Mouse (Mus musculus): ENCODE results near the gene Poldip3. TPM values are rescaled to one million over a fixed set of nuclear protein-coding genes. Genes with fewer than 3 reads are reported as not detected.

Poldip3 gene
- polyA plus RNA-seq, 1 experiment from 2014 or later = 88.6 TPM

DNA sequence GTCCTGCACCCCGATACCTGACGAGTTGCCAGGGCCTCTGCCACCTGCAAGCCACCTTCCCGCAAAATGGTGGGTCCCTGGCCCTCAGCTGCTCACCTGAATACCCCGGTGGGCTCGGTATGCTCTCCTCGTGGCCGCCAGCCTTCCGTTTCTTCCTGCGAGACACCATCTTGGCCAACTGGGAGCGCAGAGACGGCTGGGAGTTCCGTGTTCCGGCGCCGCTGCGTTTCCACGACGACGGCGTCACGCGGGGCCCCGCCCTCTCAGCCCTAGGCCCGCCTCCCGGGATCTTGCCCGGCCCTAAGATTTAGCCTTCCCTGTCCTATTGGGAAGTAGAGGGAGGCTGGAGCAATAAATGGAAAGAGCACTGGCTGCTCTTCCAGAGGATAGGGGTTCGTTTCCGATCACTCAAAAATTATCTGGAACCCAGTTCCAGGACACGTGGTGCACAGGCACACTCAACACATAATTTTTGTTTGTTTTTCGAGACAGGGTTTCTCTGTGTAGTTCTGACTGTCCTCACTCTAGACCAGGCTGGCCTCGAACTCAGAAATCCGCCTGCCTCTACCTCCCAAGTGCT lies 26.5 kb downstream of the Poldip3 start, which contains the start of gene Rrp7a:
Gene Rrp7a (minus strand): TSS at position 236 of the 580 bp plus-strand sequence.
- peaks cover 4% of the 10 kb centered on the region; the same call in 1 of the 2 replicates for H3K4me1 ChIP-seq (replicated peaks; ENCODE audit: insufficient read depth, low read length)
- peak; percentile 89 for ATAC-seq (replicated peaks; ENCODE audit: low FRiP score, low read depth)
- peak; percentile 93 for DNase-seq (ENCODE audit: low spot score)
- H3K9ac ChIP-seq (ENCODE audit: low read depth, low read length) = peak within 1 kb of the TSS; percentile 63
- peak within 1 kb of the TSS; percentile 84 for H3K4me2 ChIP-seq (ENCODE audit: low read length)
- H3K27ac ChIP-seq = peak within 1 kb of the TSS; percentile 82
- TF ChIP-seq CTCF (IDR thresholded peaks at IDR 0.05; ENCODE audit: low read depth) = no peak
- no peaks in the 10 kb centered on the region for H3K9me3 ChIP-seq (replicated peaks; ENCODE audit: low read length)
- H3K4me3 ChIP-seq (replicated peaks; ENCODE audit: low read depth, low read length) = peak within 1 kb of the TSS; percentile 91
- peaks cover 32% of the 10 kb centered on the region for H3K36me3 ChIP-seq (ENCODE audit: insufficient read depth, low read length)
- no peaks in the 10 kb centered on the region for H3K27me3 ChIP-seq (ENCODE audit: insufficient read depth, low read length)
- WGBS = 9% methylated on average over 32 of the region's 32 CpGs

GRCm38 (mm10) chr15:83121709-83122565 lies 27.2 kb downstream of the Poldip3 start:
- H3K27me3 ChIP-seq (ENCODE audit: insufficient read depth, low read length) = no peaks in the 10 kb centered on the region
- H3K9ac ChIP-seq (ENCODE audit: low read depth, low read length) = peak overlapping the region; percentile 63
- peak overlapping the region; percentile 91 for H3K4me3 ChIP-seq (replicated peaks; ENCODE audit: low read depth, low read length)
- H3K27ac ChIP-seq = peak overlapping the region; percentile 82
- DNase-seq (ENCODE audit: low spot score) (peak; percentile 63), ATAC-seq (replicated peaks; ENCODE audit: low FRiP score, low read depth) (peak; percentile 15; the same call in 1 of the 2 replicates)
- H3K36me3 ChIP-seq (ENCODE audit: insufficient read depth, low read length) = peaks cover 33% of the 10 kb centered on the region
- H3K4me2 ChIP-seq (ENCODE audit: low read length) = peak overlapping the region; percentile 84
- TF ChIP-seq CTCF (IDR thresholded peaks at IDR 0.05; ENCODE audit: low read depth) = peak; percentile 33
- H3K9me3 ChIP-seq (replicated peaks; ENCODE audit: low read length) = no peaks in the 10 kb centered on the region
- 3% methylated on average over 43 of the region's 43 CpGs for WGBS
- H3K4me1 ChIP-seq (replicated peaks; ENCODE audit: insufficient read depth, low read length) = peaks cover 4% of the 10 kb centered on the region; the same call in 1 of the 2 replicates

DNA sequence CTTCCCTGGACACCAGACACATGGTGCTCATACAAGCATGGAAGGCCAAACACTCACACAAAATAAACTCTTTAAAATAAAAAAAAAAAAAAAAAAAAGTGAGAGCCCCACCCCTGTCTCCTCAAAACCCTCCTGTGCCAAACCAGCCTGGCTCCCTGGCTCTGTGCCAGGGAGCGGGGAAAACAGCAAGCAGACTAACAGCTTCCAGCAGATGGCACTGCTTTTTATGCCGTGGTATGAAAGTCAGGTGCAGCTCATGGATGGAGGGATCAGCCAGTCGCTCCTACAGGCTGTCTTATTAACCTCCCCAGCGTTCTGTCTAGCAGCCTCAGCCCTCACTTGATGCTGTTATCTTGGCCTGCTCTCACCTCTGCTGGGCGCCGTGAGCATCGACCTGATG lies 30.8 kb downstream of the Poldip3 start:
- H3K4me1 ChIP-seq (replicated peaks; ENCODE audit: insufficient read depth, low read length) = peaks cover 4% of the 10 kb centered on the region; the same call in 1 of the 2 replicates
- no peak for ATAC-seq (replicated peaks; ENCODE audit: low FRiP score, low read depth)
- TF ChIP-seq CTCF (IDR thresholded peaks at IDR 0.05; ENCODE audit: low read depth) = peak; percentile 68
- H3K9ac ChIP-seq (ENCODE audit: low read depth, low read length) = no peak overlapping the region
- H3K27ac ChIP-seq = no peak overlapping the region
- no peaks in the 10 kb centered on the region for H3K27me3 ChIP-seq (ENCODE audit: insufficient read depth, low read length)
- DNase-seq (ENCODE audit: low spot score) = peak; percentile 67
- no peaks in the 10 kb centered on the region for H3K9me3 ChIP-seq (replicated peaks; ENCODE audit: low read length)
- peaks cover 23% of the 10 kb centered on the region for H3K36me3 ChIP-seq (ENCODE audit: insufficient read depth, low read length)
- H3K4me2 ChIP-seq (ENCODE audit: low read length) = no peak overlapping the region
- no peak overlapping the region for H3K4me3 ChIP-seq (replicated peaks; ENCODE audit: low read depth, low read length)
- 63% methylated on average over 7 of the region's 7 CpGs for WGBS

GRCm38 (mm10) chr15:83115071-83115470 lies 34.1 kb downstream of the Poldip3 start:
- DNase-seq (ENCODE audit: low spot score) (no peak), ATAC-seq (replicated peaks; ENCODE audit: low FRiP score, low read depth) (no peak)
- WGBS = 69% methylated on average over 6 of the region's 6 CpGs
- no peak overlapping the region for H3K4me2 ChIP-seq (ENCODE audit: low read length)
- no peak overlapping the region for H3K4me3 ChIP-seq (replicated peaks; ENCODE audit: low read depth, low read length)
- no peak for TF ChIP-seq CTCF (IDR thresholded peaks at IDR 0.05; ENCODE audit: low read depth)
- H3K9ac ChIP-seq (ENCODE audit: low read depth, low read length) = no peak overlapping the region
- H3K9me3 ChIP-seq (replicated peaks; ENCODE audit: low read length) = no peaks in the 10 kb centered on the region
- H3K27ac ChIP-seq = no peak overlapping the region
- peaks cover 23% of the 10 kb centered on the region for H3K36me3 ChIP-seq (ENCODE audit: insufficient read depth, low read length)
- H3K27me3 ChIP-seq (ENCODE audit: insufficient read depth, low read length) = no peaks in the 10 kb centered on the region
- H3K4me1 ChIP-seq (replicated peaks; ENCODE audit: insufficient read depth, low read length) = peaks cover 7% of the 10 kb centered on the region; the same call in 1 of the 2 replicates

- DNase-seq (ENCODE audit: low spot score) (no peak), ATAC-seq (replicated peaks; ENCODE audit: low FRiP score, low read depth) (no peak)
- H3K36me3 ChIP-seq (ENCODE audit: insufficient read depth, low read length) = peaks cover 23% of the 10 kb centered on the region
- no peaks in the 10 kb centered on the region for H3K27me3 ChIP-seq (ENCODE audit: insufficient read depth, low read length)
- H3K9me3 ChIP-seq (replicated peaks; ENCODE audit: low read length) = no peaks in the 10 kb centered on the region
- WGBS = 75% methylated on average over 9 of the region's 9 CpGs
- H3K27ac ChIP-seq = no peak overlapping the region
- H3K9ac ChIP-seq (ENCODE audit: low read depth, low read length) = no peak overlapping the region
- no peak overlapping the region for H3K4me3 ChIP-seq (replicated peaks; ENCODE audit: low read depth, low read length)
- no peak for TF ChIP-seq CTCF (IDR thresholded peaks at IDR 0.05; ENCODE audit: low read depth)
- peaks cover 7% of the 10 kb centered on the region; the same call in 1 of the 2 replicates for H3K4me1 ChIP-seq (replicated peaks; ENCODE audit: insufficient read depth, low read length)
- H3K4me2 ChIP-seq (ENCODE audit: low read length) = no peak overlapping the region
Measured at GRCm38 (mm10) chr15:83114106-83114505, 35.1 kb downstream of the Poldip3 start.

- Histone ChIP-seq H3K4me2 (ENCODE audit: low read length) (no peak overlapping the region), H3K4me1 (replicated peaks; ENCODE audit: insufficient read depth, low read length) (peaks cover 7% of the 10 kb centered on the region; the same call in 1 of the 2 replicates), H3K4me3 (replicated peaks; ENCODE audit: low read depth, low read length) (no peak overlapping the region), H3K9me3 (replicated peaks; ENCODE audit: low read length) (no peaks in the 10 kb centered on the region), H3K36me3 (ENCODE audit: insufficient read depth, low read length) (peaks cover 13% of the 10 kb centered on the region), H3K27me3 (ENCODE audit: insufficient read depth, low read length) (no peaks in the 10 kb centered on the region), H3K9ac (ENCODE audit: low read depth, low read length) (no peak overlapping the region), H3K27ac (no peak overlapping the region)
- ATAC-seq (replicated peaks; ENCODE audit: low FRiP score, low read depth) (no peak; the same call in 1 of the 2 replicates), DNase-seq (ENCODE audit: low spot score) (peak; percentile 81)
- peak; percentile 81 for TF ChIP-seq CTCF (IDR thresholded peaks at IDR 0.05; ENCODE audit: low read depth)
- WGBS = 4% methylated on average over 10 of the region's 11 CpGs
Measured at GRCm38 (mm10) chr15:83112898-83113297, 36.3 kb downstream of the Poldip3 start.

Measured in kidney, postnatal 0 days (tissue).